Mouse (Mus musculus) CD8-positive naive resting alpha-beta T cell, adult 57 days (primary cell): ENCODE data around the gene Ankib1. TPM values are rescaled to one million over a fixed set of nuclear protein-coding genes. Genes with fewer than 3 reads are reported as not detected.

Source experiments
- total RNA-seq: library from RNA; stranded (reverse); gene quantifications from one replicate; pipeline ENCODE4 v1.2.4, GENCODE M21; 2023

The Ankib1 gene
- total RNA-seq = 95.3 TPM

GRCm38 (mm10) chr5:3802433-3803291 lies at the start of gene Ankib1, which contains the start of gene Krit1:
Gene Ankib1 (minus strand): TSS chr5:3802925.
Gene Krit1 (plus strand): TSS chr5:3803184.

GRCm38 (mm10) chr5:3845026-3845425 lies 42.3 kb upstream of the Ankib1 start, which contains the start of gene Lrrd1:
Gene Lrrd1 (plus strand): TSS chr5:3845173.

DNA sequence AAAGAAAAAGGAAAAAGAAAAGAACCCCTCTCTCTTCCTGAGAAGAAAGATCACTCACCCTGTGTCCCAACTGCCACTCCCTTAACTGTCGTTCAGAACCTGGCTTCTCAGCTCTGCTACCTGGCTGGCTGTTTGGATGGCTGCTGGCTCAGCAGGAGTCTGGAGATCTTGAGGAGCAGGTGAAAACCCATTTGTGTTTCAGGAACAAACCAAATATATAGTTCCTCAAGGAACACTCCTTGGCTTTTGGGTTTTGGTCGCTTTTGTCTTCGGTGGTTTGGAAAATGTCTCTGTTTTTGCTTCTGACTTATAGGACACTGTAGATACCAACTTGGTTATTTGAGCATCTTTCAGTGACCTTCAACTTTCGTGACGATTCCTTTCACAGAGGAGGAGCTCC lies 145.6 kb downstream of the Ankib1 start, which contains the start of gene Gatad1:
Gene Gatad1 (minus strand): TSS at position 101 of the 400 bp plus-strand sequence.

GRCm38 (mm10) chr5:3650881-3651280 lies 151.8 kb downstream of the Ankib1 start, which contains the start of gene Tmbim7:
Gene Tmbim7 (plus strand): TSS chr5:3651181.

Other genes starting within 250 kb of the Ankib1 start
- gene 1700109H08Rik, start 231.4 kb downstream of the Ankib1 start, total RNA-seq = 31.0 TPM
- 21.6 TPM for gene Pex1, start 206.9 kb downstream of the Ankib1 start, total RNA-seq
- gene Rbm48, start 206.3 kb downstream of the Ankib1 start, total RNA-seq = 60.3 TPM
- not detected for gene Tmbim7, start 151.7 kb downstream of the Ankib1 start, total RNA-seq
- 36.0 TPM for gene Gatad1, start 145.7 kb downstream of the Ankib1 start, total RNA-seq
- 84.8 TPM for gene Krit1, start 259 bp upstream of the Ankib1 start, total RNA-seq
- 0.15 TPM for gene Lrrd1, start 42.2 kb upstream of the Ankib1 start, total RNA-seq
- gene Mterf1a, start 91.0 kb upstream of the Ankib1 start, total RNA-seq = 10.5 TPM
- 98.9 TPM for gene Akap9, start 125.1 kb upstream of the Ankib1 start, total RNA-seq